9 mouse cellular contexts compared by ENCODE assay signal in the genomic region with DNA sequence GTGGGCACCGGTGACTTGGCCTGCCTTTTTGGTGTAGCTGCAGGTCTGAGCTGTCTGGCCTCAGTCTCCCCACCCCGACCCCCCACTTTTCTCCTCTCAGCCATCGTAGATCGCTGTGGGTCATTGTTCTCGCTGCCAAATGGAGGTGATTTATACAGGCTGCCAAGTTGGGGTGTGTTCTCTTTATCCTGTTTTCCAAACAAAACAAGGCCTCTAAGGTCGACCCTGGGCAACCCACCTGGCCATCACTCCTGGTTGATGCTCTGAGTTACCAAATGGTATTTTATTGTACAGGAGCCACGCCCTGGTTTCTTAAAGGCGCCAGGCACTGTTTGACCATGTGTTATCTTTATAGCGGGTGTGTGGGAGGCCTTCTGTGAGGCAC. TPM values are rescaled to one million over a fixed set of nuclear protein-coding genes. Genes with fewer than 3 reads are reported as not detected.
A peak's percentile ranks its signal among the peaks of the same experiment; 100 is the strongest.
DNase-seq lines count a peak whose midpoint lies in the region; ATAC-seq and TF ChIP-seq lines count a peak whose summit lies in the region.
"Had no signal": no experiment of that assay in that cellular context is flagged by ENCODE, and none has a peak within 500 bp of the region (broad histone marks: within the 10 kb centered on the region; RNA-seq: fewer than 3 reads in every experiment).

No protein-coding gene starts in this region.

- no peaks in the 10 kb centered on the region for H3K36me3 ChIP-seq in kidney, adult 2 months (ENCODE audit: control insufficient read depth, insufficient read depth, low read length)
- H3K36me3 ChIP-seq in hindbrain, embryonic 11.5 days (ENCODE audit: control insufficient read depth, insufficient read depth, low read length), result no peaks in the 10 kb centered on the region
- peaks cover 19% of the 10 kb centered on the region for H3K36me3 ChIP-seq in midbrain, embryonic 13.5 days

- TF ChIP-seq CTCF in kidney, adult 2 months (conservative IDR thresholded peaks at IDR 0.05; ENCODE audit: insufficient read depth, insufficient read length, low read depth, low read length), result no peak

- H3K27me3 ChIP-seq in kidney, adult 2 months (replicated peaks; ENCODE audit: control insufficient read depth, insufficient read depth, low read length), result no peaks in the 10 kb centered on the region
- H3K27me3 ChIP-seq in hindbrain, embryonic 11.5 days (ENCODE audit: control insufficient read depth, insufficient read depth, low read length), result no peaks in the 10 kb centered on the region
- peaks cover 9% of the 10 kb centered on the region; the same call in 1 of the 2 replicates for H3K27me3 ChIP-seq in midbrain, embryonic 13.5 days

- H3K9me3 ChIP-seq in hindbrain, embryonic 11.5 days (ENCODE audit: control insufficient read depth, low read length), result no peaks in the 10 kb centered on the region
- no peaks in the 10 kb centered on the region for H3K9me3 ChIP-seq in midbrain, embryonic 13.5 days

- TF ChIP-seq POLR2A in kidney, adult 2 months (IDR thresholded peaks at IDR 0.05; ENCODE audit: low read depth, low read length), result no peak

- ATAC-seq in hindbrain, embryonic 11.5 days (ENCODE audit: low FRiP score), result peak; percentile 17; the same call in 1 of the 2 replicates
- ATAC-seq in midbrain, embryonic 13.5 days, result peak; percentile 21
- no peak for ATAC-seq in megakaryocyte-erythroid progenitor cell, adult 5-6 weeks (replicated peaks; ENCODE audit: low FRiP score, low TSS enrichment, poor library complexity, severe bottlenecking)

- H3K9ac ChIP-seq in hindbrain, embryonic 11.5 days (ENCODE audit: low read depth, low read length), result peak overlapping the region; percentile 98
- H3K9ac ChIP-seq in midbrain, embryonic 13.5 days (replicated peaks), result peak overlapping the region; percentile 100

- no peak overlapping the region for H3K27ac ChIP-seq in kidney, adult 2 months (ENCODE audit: insufficient read depth, low read depth, low read length)
- H3K27ac ChIP-seq in hindbrain, embryonic 11.5 days (ENCODE audit: low read depth, low read length), result peak overlapping the region; percentile 99
- peak overlapping the region; percentile 98 for H3K27ac ChIP-seq in midbrain, embryonic 13.5 days

- no peaks in the 10 kb centered on the region; the same call in 1 of the 2 replicates for H3K4me1 ChIP-seq in kidney, adult 2 months (ENCODE audit: control insufficient read depth, insufficient read depth, low read length)
- peaks cover 2% of the 10 kb centered on the region; the same call in 1 of the 2 replicates for H3K4me1 ChIP-seq in hindbrain, embryonic 11.5 days (replicated peaks; ENCODE audit: control insufficient read depth, insufficient read depth, low read length)
- H3K4me1 ChIP-seq in midbrain, embryonic 13.5 days (replicated peaks), result peaks cover 48% of the 10 kb centered on the region

- peak overlapping the region; percentile 72 for H3K4me2 ChIP-seq in hindbrain, embryonic 11.5 days (replicated peaks; ENCODE audit: low read depth, low read length)
- peak overlapping the region; percentile 95 for H3K4me2 ChIP-seq in midbrain, embryonic 13.5 days (replicated peaks)

- no peak for DNase-seq in kidney, adult 2 months
- no peak for DNase-seq in kidney, postnatal 25 days
- peak; percentile 43 to 58 for DNase-seq in cerebellum, postnatal 36 days
- peak; percentile 54 for DNase-seq in hindbrain, embryonic 11.5 days (ENCODE audit: low spot score)
- no peak for DNase-seq in spleen, postnatal 10 days (ENCODE audit: low spot score in 2 of 2)
- DNase-seq in layer of hippocampus, adult 11-12 months (ENCODE audit: low spot score), result no peak

- peak overlapping the region; percentile 86 for H3K4me3 ChIP-seq in kidney, adult 2 months (ENCODE audit: insufficient read depth, low read depth, low read length)
- peak overlapping the region; percentile 93 for H3K4me3 ChIP-seq in hindbrain, embryonic 11.5 days (ENCODE audit: low read depth, low read length)
- H3K4me3 ChIP-seq in midbrain, embryonic 13.5 days (replicated peaks), result peak overlapping the region; percentile 98

- WGBS in kidney, adult 2 months, result 5% methylated on average over 9 of the region's 9 CpGs
- 3% methylated on average over 9 of the region's 9 CpGs for WGBS in hindbrain, embryonic 11.5 days
- WGBS in midbrain, embryonic 13.5 days, result 6% methylated on average over 9 of the region's 9 CpGs

RNA-seq across cellular contexts. Expression of a gene that starts 1.0 kb away (rescaled TPM):
- polyA plus RNA-seq in kidney, adult 2 months (2012; rRNA removed), result 1.6 and 1.9 TPM in 2 replicates
- polyA plus RNA-seq in hindbrain, embryonic 11.5 days (2014; fragmentation: Nextera tagmentation; extraction: Ambion mirVana), result 26.5 and 28.1 TPM in 2 replicates
- polyA plus RNA-seq in midbrain, embryonic 13.5 days (2015; fragmentation: Nextera tagmentation; extraction: Ambion mirVana), result 31.3 and 40.6 TPM in 2 replicates
- 0.28 TPM in 1 of 2 replicates, not detected in the other for total RNA-seq in megakaryocyte-erythroid progenitor cell, adult 5-6 weeks (2014; fragmentation: Nextera tagmentation)
- total RNA-seq in megakaryocyte-erythroid progenitor cell, adult 5-6 weeks (2017), result not detected in 2 replicates

RNA-seq across cellular contexts. Expression of a gene that starts 46.7 kb away (rescaled TPM):
- polyA plus RNA-seq in kidney, adult 2 months (2012; rRNA removed), result 7.3 and 8.7 TPM in 2 replicates
- polyA plus RNA-seq in hindbrain, embryonic 11.5 days (2014; fragmentation: Nextera tagmentation; extraction: Ambion mirVana), result 8.4 and 11.6 TPM in 2 replicates
- polyA plus RNA-seq in midbrain, embryonic 13.5 days (2015; fragmentation: Nextera tagmentation; extraction: Ambion mirVana), result 10.3 and 10.9 TPM in 2 replicates
- total RNA-seq in megakaryocyte-erythroid progenitor cell, adult 5-6 weeks (2014; fragmentation: Nextera tagmentation), result 4.3 and 7.2 TPM in 2 replicates
- 0.85 and 4.7 TPM in 2 replicates for total RNA-seq in megakaryocyte-erythroid progenitor cell, adult 5-6 weeks (2017)

RNA-seq across cellular contexts. Expression of a gene that starts 54.6 kb away (rescaled TPM):
- polyA plus RNA-seq in kidney, adult 2 months (2012; rRNA removed), result not detected in 2 replicates
- polyA plus RNA-seq in hindbrain, embryonic 11.5 days (2014; fragmentation: Nextera tagmentation; extraction: Ambion mirVana), result not detected in 2 replicates
- not detected in 2 replicates for polyA plus RNA-seq in midbrain, embryonic 13.5 days (2015; fragmentation: Nextera tagmentation; extraction: Ambion mirVana)
- not detected in 2 replicates for total RNA-seq in megakaryocyte-erythroid progenitor cell, adult 5-6 weeks (2014; fragmentation: Nextera tagmentation)
- total RNA-seq in megakaryocyte-erythroid progenitor cell, adult 5-6 weeks (2017), result not detected in 2 replicates
- total RNA-seq: hematopoietic stem cell, adult 5-6 weeks had no signal

Comparison
In these comparisons a context has a peak if more than half of its experiments do, and no peak if none do; other contexts are left out.
1. DNase-seq: peak in cerebellum, postnatal 36 days (2 of 2) and hindbrain, embryonic 11.5 days (single experiment); none in kidney, adult 2 months (single experiment), kidney, postnatal 25 days (0 of 2), spleen, postnatal 10 days (0 of 2) and layer of hippocampus, adult 11-12 months (single experiment).
2. Peak in every context shown above with its lines, with median percentiles within 50 percentile points of each other: H3K4me3 ChIP-seq.